Mouse (Mus musculus) stomach, postnatal 0 days (tissue): ENCODE results near the gene Zfp286. TPM values are rescaled to one million over a fixed set of nuclear protein-coding genes. Genes with fewer than 3 reads are reported as not detected.

Source experiments
- ATAC-seq: fragments of 200-750 bp; cut with Nextera tagmentation; 2 replicates; pipeline ENCODE4 v1.8.0; 2017; ENCODE audit not compliant: low FRiP score, low TSS enrichment
- DNase-seq: peaks from one replicate; pipeline ENCODE4 v3.0.0-alpha.2; 2016; ENCODE audit warnings: low spot score
- H3K27ac ChIP-seq: fragments of 300-500 bp; sonication (generic); replicated peaks from 2 replicates; pipeline ENCODE4 v1.5.1; 2014; ENCODE audit warnings: mild to moderate bottlenecking, control low read depth
- H3K27me3 ChIP-seq: fragments of 300-500 bp; sonication (generic); 2 replicates; pipeline ENCODE4 v1.6.1; 2014; ENCODE audit warnings: low read length; ENCODE audit not compliant: control insufficient read depth, insufficient read depth
- H3K36me3 ChIP-seq: fragments of 300-500 bp; sonication (generic); 2 replicates; pipeline ENCODE4 v1.6.1; 2014; ENCODE audit warnings: low read length, mixed read lengths; ENCODE audit not compliant: control insufficient read depth, insufficient read depth
- H3K4me1 ChIP-seq: fragments of 300-500 bp; sonication (generic); replicated peaks from 2 replicates; pipeline ENCODE4 v1.6.1; 2014; ENCODE audit warnings: antibody characterized with exemption; ENCODE audit not compliant: control insufficient read depth, insufficient read depth
- H3K4me2 ChIP-seq: fragments of 300-500 bp; sonication (generic); replicated peaks from 2 replicates; pipeline ENCODE4 v1.6.1; 2014; ENCODE audit warnings: low read depth, mild to moderate bottlenecking, control low read depth, moderate library complexity
- H3K4me3 ChIP-seq: fragments of 300-500 bp; sonication (generic); 2 replicates; pipeline ENCODE4 v1.5.1; 2014; ENCODE audit warnings: low read depth, low read length, control low read depth
- H3K9ac ChIP-seq: fragments of 300-500 bp; sonication (generic); 2 replicates; pipeline ENCODE4 v1.6.1; 2014; ENCODE audit warnings: mild to moderate bottlenecking, low read length, control low read depth, mixed read lengths
- H3K9me3 ChIP-seq: fragments of 300-500 bp; sonication (generic); 2 replicates; pipeline ENCODE4 v1.6.1; 2016; ENCODE audit warnings: low read length; ENCODE audit not compliant: control insufficient read depth
- CTCF ChIP-seq: IDR thresholded peaks from 2 replicates; pipeline ENCODE4 v1.5.1; 2016; ENCODE audit warnings: antibody characterized with exemption, low read depth, mild to moderate bottlenecking, moderate library complexity
- EP300 ChIP-seq: optimal IDR thresholded peaks from 2 replicates; pipeline ENCODE3; 2016; ENCODE audit warnings: antibody characterized with exemption
- WGBS: fragments of 180-500 bp; shearing (Covaris S2); extraction: QIAGEN DNeasy Blood & Tissue Kit; methylation state at CpG from one replicate; pipeline ENCODE4 v1.1.7; 2014; 5-methylcytosine and 5-hydroxymethylcytosine counted together
- polyA plus RNA-seq: library from polyadenylated mRNA; unstranded; fragments of >200 nt; fragmentation: Nextera tagmentation; extraction: Ambion mirVana; gene quantifications from 2 replicates; pipeline ENCODE4 v1.2.1, GENCODE M21; 2015

The Zfp286 gene
- polyA plus RNA-seq, 1 experiment from 2014 or later, result 4.6 TPM

DNA sequence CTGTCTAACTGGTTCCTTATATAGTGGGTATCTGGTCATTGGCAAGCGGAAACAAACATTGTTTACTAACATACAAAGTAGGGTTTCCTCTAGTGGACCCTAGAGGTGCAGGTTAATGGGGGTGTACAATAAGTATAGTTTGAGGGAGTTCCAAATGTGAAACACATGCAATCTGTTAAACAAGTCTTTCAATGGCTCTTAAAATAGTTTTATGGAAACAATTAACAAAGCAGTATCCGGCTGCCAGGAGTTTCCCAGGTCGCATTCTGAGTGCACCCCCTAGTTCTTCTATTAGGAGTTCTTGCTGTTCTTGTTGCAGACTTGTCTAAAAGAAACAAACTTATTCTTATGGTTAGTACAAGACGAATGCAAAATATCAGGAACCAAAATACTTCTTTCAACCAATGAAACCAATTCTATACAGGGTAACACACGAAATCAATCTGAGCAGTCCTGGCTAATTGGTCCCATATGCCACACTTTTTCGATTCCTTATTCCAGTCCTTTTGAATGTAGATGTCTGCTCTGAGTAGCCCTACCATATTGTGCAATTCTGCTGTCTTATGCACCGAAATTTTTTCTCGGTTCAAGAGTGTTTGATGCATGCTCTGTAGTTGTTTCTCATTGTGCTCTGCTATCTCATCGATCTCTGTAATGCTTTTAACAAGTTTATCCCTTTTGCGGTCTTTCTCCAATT lies 46.9 kb downstream of the Zfp286 start:
- TF ChIP-seq EP300 (no peak), CTCF (no peak)
- Histone ChIP-seq H3K9ac (no peak overlapping the region), H3K4me3 (no peak overlapping the region), H3K36me3 (no peaks in the 10 kb centered on the region), H3K27me3 (no peaks in the 10 kb centered on the region), H3K27ac (no peak overlapping the region), H3K9me3 (no peaks in the 10 kb centered on the region), H3K4me1 (no peaks in the 10 kb centered on the region), H3K4me2 (no peak overlapping the region)
- DNase-seq (no peak), ATAC-seq (no peak)
- 73% methylated on average over 10 of the region's 10 CpGs for WGBS

DNA sequence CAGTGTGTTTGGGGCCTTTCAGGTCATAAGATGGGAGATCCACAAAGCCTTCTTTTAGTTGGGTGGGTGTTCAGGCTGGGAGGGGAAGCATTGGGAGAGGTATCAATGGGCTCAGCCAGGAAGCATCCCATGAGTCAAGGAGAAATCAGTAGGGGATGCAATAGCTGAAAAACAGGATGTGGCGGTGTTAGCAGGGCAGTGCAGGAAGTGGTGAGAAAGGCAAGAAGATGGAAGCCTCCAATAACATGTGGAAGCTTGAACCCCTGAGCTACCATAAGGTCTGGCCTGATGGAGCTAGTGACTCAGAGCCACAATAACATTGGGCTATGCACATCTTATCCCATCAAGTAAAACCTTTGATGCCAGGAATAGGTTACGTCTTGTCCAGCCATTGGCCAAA lies 48.1 kb downstream of the Zfp286 start:
- no peak overlapping the region for H3K4me3 ChIP-seq
- H3K4me1 ChIP-seq, result no peaks in the 10 kb centered on the region
- ATAC-seq (no peak), DNase-seq (no peak)
- no peak overlapping the region for H3K4me2 ChIP-seq
- H3K27ac ChIP-seq, result no peak overlapping the region
- no peaks in the 10 kb centered on the region for H3K27me3 ChIP-seq
- no peak for TF ChIP-seq EP300
- TF ChIP-seq CTCF, result no peak
- WGBS, result 87% methylated on average over 2 of the region's 2 CpGs
- no peaks in the 10 kb centered on the region for H3K9me3 ChIP-seq
- no peaks in the 10 kb centered on the region for H3K36me3 ChIP-seq
- no peak overlapping the region for H3K9ac ChIP-seq

GRCm38 (mm10) chr11:62732665-62733064 lies 56.6 kb downstream of the Zfp286 start:
- no peak for TF ChIP-seq CTCF
- TF ChIP-seq EP300, result no peak
- no peak for ATAC-seq
- 81% methylated on average over 3 of the region's 3 CpGs for WGBS

GRCm38 (mm10) chr11:62732022-62732387 lies 57.3 kb downstream of the Zfp286 start:
- ATAC-seq (no peak), DNase-seq (no peak)
- Histone ChIP-seq H3K36me3 (0 out of 2 replicates have a peak, but pooled peaks cover 2% of the 10 kb centered on the region), H3K4me3 (peak overlapping the region; percentile 66), H3K4me2 (peak overlapping the region; percentile 78; the same call in 1 of the 2 replicates), H3K9me3 (no peaks in the 10 kb centered on the region), H3K9ac (no peak overlapping the region), H3K4me1 (no peaks in the 10 kb centered on the region), H3K27ac (no peak overlapping the region), H3K27me3 (no peaks in the 10 kb centered on the region)
- WGBS, result 19% methylated on average over 5 of the region's 5 CpGs
- no peak for TF ChIP-seq EP300
- no peak for TF ChIP-seq CTCF

More at GRCm38 (mm10) chr11:62732665-62733064, 56.6 kb downstream of the Zfp286 start:
- Histone ChIP-seq H3K4me1 (no peaks in the 10 kb centered on the region), H3K4me3 (no peak overlapping the region), H3K36me3 (0 out of 2 replicates have a peak, but pooled peaks cover 2% of the 10 kb centered on the region), H3K27ac (no peak overlapping the region), H3K9me3 (no peaks in the 10 kb centered on the region), H3K9ac (no peak overlapping the region), H3K27me3 (no peaks in the 10 kb centered on the region), H3K4me2 (no peak overlapping the region)
- DNase-seq, result no peak

- Histone ChIP-seq H3K36me3 (0 out of 2 replicates have a peak, but pooled peaks cover 2% of the 10 kb centered on the region), H3K27me3 (no peaks in the 10 kb centered on the region), H3K27ac (peak within 1 kb of the TSS; percentile 87), H3K4me1 (no peaks in the 10 kb centered on the region), H3K4me3 (peak within 1 kb of the TSS; percentile 66), H3K9ac (peak within 1 kb of the TSS; percentile 67), H3K4me2 (peak within 1 kb of the TSS; percentile 78), H3K9me3 (no peaks in the 10 kb centered on the region)
- DNase-seq (peak; percentile 83), ATAC-seq (peak; percentile 93)
- 1% methylated on average over 41 of the region's 48 CpGs for WGBS
- TF ChIP-seq CTCF, result peak; percentile 7; the same call in 1 of the 2 replicates
- no peak for TF ChIP-seq EP300
Measured at GRCm38 (mm10) chr11:62731311-62732021, 57.8 kb downstream of the Zfp286 start, which contains the start of gene Zfp287. Gene Zfp287 (minus strand): TSS chr11:62731905.

DNA sequence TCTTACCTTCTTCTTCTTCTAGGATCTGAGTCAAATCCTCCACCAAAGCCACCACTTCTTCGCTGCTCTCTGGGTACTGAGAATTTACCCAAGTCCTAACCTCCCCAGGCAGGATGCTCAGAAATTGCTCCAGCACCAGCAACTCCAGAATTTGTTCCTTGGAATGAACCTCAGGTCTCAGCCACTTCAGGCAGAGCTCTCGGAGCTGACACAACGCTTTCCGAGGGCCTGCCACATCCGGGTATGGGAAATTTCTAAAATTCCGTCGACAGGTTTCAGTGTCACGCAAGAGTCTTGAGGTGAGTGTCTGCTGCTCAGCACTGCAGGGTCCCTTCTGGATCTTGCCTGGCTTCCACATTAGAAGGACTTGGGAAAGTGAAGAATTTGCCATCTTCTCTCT lies 61.0 kb downstream of the Zfp286 start:
- Histone ChIP-seq H3K36me3 (peaks cover 7% of the 10 kb centered on the region; the same call in 1 of the 2 replicates), H3K4me2 (no peak overlapping the region), H3K9ac (no peak overlapping the region), H3K4me1 (no peaks in the 10 kb centered on the region), H3K27me3 (no peaks in the 10 kb centered on the region), H3K27ac (no peak overlapping the region), H3K4me3 (no peak overlapping the region), H3K9me3 (no peaks in the 10 kb centered on the region)
- ATAC-seq, result no peak
- TF ChIP-seq EP300, result no peak
- no peak for TF ChIP-seq CTCF
- DNase-seq, result no peak
- 90% methylated on average over 8 of the region's 8 CpGs for WGBS
